Mouse (Mus musculus) frontal cortex, postnatal 25 days (tissue): ENCODE measurements around the gene Nup160.

ENCODE experiments used
- DNase-seq, 2 experiments: peaks; one replicate each; pipeline ENCODE4 v3.0.0; 2022; ENCODE audit warnings: low spot score in 2 of 2

Nup160 gene

DNA sequence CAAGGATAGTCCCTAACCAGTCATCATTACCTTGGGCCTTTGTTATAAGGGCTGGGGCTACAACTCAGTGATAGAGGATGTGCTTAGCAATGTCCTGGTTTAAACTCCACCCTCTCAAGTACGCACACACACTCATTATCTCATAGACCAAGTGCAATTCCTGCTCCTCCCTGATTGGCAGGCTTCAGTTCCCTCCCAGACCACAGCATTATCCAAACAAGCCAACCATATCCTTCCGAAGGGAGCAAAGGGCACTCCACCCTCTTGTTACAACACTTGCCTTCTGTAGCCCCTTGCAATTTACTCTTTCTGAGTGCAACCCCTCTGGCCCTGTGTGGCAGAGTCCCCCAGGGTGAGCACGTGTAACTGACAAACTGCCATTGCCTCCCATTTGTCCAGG is 15.6 kb upstream of the Nup160 start:
- DNase-seq: no peak

DNA sequence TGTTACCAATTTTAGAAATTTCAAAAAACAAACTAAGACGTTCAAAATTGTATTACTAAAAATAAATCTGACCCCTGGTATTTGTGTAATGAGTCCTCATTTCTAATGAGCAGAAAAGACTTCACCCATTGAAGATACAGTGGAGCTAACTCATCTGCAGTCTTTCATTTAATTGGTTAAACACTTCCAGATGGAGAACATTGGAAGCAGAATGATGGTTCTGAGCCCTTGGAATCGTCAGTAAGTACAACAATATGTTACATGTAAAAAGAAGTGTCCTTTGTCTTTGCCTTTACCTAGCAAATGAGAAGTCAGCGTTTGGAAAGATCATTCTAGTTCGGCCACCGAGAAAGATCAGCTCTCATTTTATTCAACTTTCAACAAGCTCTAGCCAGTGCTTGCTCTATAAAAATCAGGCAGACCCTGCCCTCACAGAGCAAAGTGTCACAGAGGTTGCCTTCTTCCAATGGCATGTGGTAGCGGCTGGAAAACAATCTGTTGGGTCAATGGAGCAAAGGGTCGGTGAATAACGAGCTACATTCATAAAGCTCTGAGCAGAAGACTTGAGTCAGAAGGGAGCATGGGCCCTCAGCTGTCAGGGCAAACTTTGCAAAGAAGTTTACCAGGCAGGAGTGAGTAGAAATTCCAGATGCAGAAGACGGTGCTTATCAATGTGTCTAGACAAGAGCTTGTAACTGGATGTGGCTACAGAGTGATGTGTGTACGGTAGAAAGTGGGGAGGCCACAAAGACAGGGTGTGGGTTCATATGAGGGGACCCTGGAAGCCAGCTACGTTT is 10.2 kb upstream of the Nup160 start:
- no peak for DNase-seq

DNA sequence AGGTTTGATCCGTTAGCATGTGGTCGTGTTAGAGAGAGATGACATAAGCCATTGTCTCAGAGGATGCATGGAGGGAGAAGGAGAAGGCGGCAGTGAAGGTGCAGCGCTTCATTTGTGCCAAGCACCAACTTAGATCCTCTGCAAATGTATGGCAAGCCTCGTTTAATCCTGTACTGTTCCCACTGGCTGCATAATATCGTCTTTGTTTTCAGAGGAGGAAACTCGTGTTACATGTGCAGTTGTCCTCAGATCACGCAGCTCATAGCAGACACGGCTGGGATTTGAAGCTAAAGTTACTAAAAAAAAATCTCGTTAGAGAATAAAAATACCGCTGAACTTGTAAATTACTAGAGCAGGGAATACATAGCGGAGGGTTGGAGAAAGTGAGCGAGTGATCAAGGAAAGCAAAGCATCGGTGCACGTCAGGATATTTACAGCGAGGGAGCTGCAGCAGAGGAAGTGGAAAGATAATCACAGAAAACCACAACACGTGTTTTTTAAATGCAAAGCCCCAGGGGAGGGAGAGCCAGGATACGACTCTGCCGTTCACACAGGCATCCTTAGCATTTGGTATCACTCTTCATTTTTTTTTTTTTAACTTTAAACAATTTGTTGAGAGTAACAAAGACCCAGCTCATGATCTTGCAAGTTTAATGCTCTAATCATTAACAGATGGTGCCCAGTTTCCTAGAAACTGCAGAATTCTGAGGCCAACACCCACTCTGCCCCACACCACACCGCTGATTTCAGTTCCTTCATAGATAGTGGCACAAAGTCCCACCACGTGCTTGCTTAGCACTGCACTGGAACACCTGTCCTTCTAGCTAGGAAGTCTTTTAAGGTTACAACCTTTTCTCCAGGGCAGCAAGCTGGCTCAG is 9.4 kb upstream of the Nup160 start:
- DNase-seq: no peak

DNA sequence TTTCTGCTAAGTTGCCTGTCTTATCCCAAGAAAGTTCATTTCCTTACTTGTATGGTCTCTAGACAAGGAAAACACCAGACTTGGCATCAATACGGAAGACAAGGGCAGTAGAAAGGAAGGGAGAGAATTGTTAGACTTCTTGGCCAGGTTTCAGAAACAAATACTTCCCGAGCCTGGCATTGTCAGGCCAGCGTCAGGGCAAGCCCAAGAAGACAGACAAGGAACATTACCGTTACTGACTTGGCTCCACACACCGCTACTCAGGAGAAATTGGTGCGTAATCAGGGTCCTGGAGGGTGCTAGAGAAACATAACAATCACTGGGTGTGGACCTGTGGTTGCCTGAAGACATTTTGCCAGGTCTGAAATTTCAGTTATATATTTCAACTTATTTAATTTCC is 6.7 kb upstream of the Nup160 start:
- DNase-seq: no peak

DNA sequence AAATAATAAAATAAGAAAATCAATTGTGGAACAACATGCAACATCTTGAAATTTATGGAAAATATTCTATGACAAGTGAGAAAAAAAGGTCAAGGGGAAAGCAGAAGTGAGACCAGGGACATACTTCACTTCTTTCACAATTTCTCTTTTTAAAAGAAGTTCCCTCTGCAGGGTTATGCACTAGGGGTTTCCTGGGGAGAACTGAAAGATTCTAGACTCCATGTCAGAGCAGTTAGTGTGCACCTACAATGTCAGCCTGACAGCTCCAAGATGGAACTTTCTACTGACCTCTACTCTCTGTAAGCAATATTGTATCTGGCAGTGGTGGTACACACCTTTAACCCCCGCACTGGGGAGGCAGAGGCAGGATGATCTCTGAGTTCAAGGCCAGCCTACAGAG is 3.7 kb upstream of the Nup160 start:
- DNase-seq: no peak

DNA sequence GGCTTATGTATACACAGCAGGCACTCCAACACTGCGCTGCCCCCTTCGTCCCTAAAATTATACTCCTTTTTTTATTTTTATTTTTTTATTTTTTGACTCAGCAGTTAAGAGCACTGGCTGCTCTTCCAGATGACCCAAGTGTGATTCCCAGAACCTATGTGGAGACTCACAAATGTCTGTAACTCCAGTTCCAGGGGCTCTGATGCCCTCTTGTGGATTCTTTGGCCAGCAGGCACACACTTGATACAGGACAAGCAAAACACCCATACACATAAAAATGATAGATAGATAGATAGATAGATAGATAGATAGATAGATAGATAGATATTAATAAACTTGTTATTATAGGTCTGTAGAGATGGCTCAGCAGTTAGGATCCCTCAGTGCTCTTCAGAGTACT is 2.5 kb upstream of the Nup160 start:
- DNase-seq: no peak

DNA sequence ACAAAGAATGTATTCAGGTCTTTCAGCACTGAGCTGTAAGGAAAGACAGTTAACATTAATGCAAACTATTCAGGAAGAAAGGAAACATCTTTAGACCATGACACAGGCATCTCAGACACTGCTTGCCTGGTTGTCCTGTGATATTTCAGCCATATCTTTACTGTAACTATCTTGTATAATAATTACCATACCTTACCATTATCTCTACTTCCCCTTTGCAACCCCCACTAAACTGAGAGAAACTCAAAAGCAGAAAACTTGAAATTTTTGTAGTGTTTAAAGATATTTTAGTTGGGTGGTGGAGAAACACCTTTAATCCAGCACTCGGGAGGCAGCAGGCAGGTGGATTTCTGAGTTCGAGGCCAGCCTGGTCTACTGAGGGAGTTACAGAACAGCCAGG is 1.5 kb upstream of the Nup160 start:
- DNase-seq: no peak

DNA sequence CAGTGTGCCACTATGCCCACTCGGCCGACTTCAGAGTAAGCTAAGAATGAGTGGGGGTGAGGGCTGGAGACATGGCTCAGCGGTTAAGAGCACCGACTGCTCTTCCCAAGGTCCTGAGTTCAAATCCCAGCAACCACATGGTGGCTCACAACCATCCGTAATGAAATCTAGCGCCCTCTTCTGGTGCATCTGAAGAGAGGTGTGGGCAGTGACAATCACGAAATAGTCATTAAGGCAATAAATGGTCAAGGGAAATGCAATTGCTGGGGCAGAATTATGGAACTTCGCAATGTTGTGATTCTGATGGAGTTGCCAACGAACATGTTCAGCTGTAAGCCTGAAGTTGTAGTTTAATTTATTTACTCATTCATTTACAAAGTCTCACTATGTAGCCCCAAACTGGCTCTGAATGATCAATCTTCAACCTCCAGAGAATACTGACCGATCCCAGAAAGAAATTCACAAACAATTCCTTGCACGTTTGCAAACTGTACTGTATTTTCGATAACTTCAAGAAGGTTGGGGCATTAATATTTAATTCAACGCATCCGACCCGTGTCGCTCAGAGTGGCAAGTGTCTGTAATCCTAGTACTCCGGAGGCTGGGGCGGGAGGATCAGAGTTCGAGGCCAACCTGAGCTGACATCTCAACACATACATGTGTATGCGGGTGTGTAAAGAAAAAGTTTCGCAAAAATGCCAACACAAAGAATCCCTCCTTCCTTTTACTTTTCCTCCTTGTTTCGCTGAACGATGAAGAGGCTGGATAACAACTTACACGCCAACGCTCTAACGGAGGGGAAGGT is 1.4 kb downstream of the Nup160 start:
- no peak for DNase-seq

DNA sequence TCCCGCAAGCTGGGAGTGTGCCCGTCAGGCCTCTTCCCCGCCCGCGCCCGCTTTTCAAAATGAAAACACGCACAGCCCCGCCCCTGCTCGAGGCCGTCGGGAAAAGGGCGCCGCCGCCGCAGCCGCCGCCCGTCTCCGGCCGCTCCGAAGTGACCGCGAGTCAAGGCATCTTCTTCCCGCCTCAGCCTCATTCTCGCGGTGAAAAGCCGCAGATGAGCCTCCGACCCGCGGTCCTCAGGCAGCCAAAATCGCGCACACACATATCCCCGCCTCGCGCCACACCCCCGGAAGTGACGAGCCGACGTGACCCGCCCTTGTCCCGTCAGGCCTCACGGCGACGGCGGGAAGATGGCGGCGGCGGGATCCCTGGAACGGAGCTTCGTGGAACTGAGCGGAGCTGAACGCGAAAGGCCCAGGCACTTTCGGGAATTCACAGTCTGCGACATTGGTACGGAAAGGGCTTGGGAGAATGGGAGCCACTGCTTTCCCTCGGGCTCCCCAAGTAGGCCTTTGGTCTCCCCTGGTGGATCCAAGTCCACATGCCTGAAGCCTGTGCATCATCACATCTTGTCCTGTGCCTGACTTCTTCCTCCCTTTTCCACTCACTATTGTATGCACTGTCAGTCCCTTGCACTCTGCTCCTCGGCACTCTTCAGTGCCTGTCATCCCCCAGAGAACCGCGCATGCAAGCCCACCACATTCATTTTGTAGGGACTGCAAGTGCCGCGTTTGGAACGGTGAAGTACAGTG is 2.2 kb downstream of the Nup160 start:
- DNase-seq: peak; percentile 81 to 86

DNA sequence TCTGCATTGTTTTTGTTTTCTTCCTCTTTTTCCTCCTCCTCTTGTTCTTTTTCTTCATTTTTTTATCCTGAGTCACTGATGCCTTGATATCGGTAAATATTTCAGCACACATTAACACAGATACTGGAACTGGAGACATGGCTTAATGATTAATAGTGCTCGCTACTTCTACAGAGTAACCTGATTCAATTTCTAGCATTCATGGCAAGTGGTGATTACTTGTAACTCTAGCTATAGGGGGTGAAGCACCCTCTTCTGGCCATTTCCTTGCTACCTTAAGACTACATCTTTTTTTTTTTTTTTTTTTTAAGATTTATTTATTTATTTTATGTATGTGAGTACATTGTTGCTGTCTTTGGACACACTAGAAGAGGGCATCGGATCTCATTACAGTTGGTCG is 23.9 kb downstream of the Nup160 start:
- no peak for DNase-seq

DNA sequence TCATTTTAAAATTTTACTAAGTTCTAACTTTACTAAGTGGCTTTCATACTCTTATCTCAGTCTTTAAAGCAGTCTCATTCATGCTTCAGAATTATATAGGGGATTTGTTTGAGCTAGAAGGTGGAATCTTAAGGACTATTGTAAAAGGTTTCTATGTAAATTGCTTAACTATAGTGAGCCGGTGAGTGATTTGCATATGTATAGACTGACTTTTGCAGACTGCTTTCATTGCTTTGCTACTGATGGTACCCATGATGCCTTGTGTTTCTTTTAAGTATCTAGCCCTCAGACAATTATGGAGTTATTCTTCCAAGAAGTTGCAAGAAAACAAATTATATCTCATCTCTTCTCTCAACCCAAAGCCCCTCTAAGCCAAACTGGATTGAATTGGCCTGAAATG is 31.5 kb downstream of the Nup160 start:
- DNase-seq: no peak

DNA sequence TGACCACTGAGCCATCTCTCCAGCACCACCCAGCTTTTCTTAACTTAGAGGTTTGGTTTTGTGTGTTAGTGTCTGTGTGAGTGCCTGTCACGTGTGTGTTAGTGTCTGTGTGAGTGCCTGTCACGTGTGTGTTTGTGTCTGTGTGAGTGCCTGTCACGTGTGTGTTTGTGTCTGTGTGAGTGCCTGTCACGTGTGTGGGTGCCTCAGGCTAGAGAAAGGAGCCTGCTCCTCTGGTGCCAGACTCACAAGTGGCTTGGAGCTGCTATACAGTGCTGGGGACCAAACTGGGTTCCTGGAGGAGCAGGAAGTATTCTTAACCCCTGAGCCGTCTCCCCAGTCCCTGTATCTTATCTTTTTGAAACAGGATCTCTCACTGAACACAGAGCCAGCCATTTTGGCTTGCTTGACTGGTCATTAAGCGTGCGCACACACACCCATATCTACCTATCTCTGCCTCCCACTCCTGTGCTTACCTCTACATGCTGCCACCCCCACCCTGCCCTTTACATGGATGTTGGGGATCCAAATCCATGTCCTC is 38.6 kb downstream of the Nup160 start:
- no peak for DNase-seq

DNA sequence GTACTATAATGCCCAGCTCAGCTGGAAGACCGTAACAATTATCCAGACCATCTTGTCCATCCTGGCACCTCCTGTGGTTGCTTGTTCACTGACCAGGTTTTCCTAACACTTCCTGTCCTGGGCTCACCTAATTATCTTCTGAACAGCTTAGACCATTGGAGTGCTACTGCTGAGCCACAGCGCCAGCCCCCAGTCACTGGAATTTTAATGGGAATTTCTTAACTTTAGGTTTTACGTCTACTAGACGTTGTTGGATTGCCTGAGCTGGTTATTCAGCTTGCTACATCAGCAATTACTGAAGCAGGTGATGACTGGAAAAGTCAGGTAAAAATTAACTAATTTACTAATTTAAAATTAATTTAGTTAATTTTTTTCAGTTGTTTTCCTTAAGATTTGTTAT is 40.4 kb downstream of the Nup160 start:
- no peak for DNase-seq

DNA sequence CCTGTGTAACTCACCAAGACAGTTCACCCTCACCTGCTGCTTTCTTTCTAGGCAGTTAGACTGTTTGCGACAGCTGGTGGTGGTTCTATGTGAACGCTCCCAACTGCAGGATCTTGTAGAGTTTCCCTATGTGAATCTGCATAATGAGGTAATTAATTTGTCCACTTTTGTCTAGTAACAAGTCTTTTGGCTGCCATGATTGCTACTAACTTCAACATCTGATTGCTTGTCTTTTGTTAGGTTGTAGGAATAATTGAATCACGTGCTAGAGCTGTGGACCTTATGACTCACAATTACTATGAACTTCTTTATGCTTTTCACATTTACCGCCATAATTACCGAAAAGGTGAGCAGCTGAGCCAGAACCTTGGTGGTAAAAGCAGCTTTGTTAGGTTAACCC is 40.9 kb downstream of the Nup160 start:
- DNase-seq: no peak

DNA sequence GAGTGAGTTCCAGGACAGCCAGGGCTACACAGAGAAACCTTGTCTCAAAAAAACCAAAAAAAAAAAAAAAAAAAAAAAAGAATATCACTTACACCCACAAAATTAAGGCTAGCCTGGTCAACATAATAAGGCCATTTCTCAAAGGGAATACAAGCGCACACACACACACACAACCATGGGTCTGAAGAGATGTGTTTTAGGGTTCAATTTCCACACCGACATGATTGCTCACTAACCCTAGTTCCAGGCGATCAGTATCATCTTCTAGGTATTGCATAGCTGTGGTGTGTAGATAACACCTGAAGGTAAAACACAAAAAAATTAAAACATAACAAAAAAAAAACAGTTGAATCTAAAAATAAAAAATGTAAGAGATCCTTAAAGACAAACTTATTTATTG is 49.8 kb downstream of the Nup160 start:
- no peak for DNase-seq

DNA sequence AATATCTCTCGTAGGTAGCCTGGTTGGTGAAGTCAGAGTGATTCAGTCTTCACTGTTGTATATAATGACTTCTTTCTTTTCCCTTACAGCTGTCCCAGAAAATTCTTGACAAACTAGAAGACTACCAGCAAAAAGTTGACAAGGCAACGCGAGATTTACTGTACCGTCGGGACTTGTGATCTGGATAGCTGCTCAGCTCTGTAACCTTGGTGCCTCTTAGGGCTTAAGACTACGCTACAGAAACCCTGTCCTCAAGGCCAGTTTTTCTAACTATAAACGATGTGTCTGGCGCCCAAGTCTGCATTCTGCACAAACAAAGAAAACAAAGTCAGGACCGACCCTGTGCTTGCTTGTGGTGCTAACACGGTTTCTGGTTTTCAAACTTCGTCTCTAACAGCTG is 58.3 kb downstream of the Nup160 start:
- DNase-seq: no peak

DNA sequence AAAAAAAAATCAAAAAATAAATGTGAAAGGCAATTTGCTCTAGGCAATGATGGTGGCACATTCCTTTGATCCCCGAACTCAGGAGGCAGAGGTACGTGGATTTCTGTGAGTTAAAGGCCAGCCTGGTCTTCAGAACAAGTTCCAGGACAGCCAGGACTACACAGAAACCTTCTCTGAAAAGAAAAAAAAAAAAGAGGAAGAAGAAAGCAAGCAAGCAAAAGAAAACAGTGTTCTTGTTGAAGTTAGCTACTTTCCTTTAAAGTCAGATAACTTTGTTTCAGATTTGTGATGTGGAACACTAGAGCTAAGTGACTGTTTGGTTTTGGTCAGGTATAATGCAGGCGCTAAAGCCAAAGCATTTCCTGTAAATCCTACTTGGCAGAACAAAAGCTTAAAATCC is 61.8 kb downstream of the Nup160 start:
- no peak for DNase-seq

DNA sequence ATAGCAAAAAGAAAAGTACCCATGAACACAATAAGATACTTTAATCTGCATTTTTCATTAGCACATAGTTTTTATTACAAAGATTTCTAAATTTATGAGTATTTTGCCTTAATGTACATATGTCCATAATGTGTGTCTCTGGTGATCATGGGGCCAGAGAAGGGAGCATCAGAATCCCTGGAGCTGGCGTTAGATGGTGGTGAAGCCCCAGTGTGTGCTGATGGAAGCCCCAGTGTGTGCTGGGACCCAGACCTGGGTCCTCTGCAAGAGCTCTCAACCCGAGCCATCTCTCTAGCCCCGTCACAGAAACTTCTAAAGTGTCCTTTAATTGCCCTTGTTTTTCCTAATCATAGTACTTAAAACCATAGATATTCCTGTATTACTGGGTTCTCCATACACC is 62.3 kb downstream of the Nup160 start:
- no peak for DNase-seq

DNA sequence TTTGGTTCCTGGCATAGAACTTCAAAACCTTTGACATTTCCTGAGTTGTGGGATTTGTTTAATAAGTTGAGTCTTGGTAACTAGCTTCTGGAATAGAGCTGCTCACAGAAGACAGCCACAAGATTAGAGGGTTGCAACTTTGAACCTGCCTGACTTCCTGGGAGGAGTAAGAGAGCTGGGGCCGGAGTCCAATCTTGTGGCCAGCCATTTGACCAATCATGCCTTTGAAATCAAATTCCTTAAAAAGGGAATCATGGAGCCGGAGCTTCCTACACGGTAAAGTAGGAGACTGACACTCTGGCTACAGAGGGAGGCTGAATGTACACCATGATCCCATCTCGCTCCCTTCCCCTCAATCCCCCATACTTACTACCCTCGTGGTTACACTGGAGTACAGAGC is 62.9 kb downstream of the Nup160 start:
- no peak for DNase-seq

DNA sequence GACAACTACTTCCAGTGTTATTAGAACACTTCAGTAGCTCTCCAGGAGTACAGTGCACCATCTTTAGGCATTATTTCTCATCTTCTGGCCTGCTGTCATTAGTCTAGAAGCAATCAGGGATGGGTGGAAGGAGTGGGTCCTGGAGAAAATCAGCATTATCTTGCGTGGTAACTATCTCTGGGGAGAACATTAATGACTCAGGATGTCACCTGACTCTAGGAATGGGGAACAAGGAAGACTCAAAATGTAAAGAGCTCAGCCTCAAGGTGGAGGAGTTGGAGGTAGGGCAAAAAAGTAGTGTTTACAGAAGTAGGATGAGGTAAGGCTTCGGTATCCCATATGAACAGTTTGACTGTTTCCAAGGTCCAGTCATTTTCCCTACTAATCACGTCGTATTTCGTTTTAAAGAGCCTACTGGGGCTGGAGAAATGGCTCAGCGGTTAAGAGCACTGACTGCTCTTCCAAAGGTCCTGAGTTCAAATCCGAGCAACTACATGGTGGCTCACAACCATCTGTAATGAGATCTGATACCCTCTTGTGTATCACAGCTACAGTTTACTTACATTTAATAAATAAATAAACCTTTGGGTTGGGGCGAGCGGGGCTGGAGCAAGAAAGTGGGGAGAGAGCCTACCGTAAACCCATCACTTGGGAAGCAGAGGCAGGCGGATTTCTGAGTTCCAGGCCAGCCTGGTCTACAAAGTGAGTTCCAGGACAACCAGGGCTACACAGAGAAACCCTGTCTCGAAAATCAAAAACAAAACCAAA is 67.5 kb downstream of the Nup160 start:
- peak in 1 of 2 experiments; percentile 11 for DNase-seq
